ENCODE assay signal across 11 mouse cellular contexts in the genomic region with DNA sequence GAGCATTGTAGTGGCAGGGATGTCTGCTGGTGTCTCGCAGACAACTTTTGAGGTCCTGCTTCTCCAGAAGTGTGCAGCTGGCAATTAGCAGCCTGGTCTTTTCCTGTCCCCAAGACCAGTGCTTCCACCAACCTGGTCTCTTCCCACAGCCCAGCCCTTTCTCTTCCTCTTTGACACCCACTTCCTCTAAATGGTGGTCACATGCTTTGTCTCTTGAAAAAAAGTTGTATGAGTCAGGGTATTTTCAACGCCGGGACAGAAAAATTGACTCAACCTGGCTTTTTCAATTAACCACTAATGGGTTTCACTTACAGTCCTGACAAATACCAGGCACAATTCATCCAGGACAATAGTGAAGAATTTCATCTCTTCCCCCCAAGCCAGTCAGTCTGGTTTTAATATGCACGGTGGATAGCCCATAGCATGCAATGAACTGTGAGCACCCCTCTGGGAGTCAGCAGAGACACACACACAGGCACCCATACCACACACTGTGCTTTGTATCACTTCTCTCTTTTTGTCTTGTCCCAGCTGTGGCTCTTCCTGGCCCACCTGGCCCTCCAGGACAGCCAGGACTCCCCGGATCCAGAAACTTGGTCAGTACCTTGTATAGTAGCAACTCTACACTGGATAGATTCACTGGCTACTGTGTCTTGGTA. TPM values are rescaled to one million over a fixed set of nuclear protein-coding genes. Genes with fewer than 3 reads are reported as not detected.
DNase-seq lines count a peak whose midpoint lies in the region; ATAC-seq and TF ChIP-seq lines count a peak whose summit lies in the region.
"Had no signal": no experiment of that assay in that cellular context is flagged by ENCODE, and none has a peak within 500 bp of the region (broad histone marks: within the 10 kb centered on the region; RNA-seq: fewer than 3 reads in every experiment).

No protein-coding gene starts in this region.

- H3K9ac ChIP-seq in liver, postnatal 0 days (replicated peaks): no peak overlapping the region
- H3K9ac ChIP-seq in intestine, embryonic 15.5 days: no peak overlapping the region
- H3K9ac ChIP-seq: limb, embryonic 12.5 days had no signal

- no peaks in the 10 kb centered on the region for H3K36me3 ChIP-seq in liver, postnatal 0 days (replicated peaks; ENCODE audit: insufficient read depth, low read length)
- no peaks in the 10 kb centered on the region for H3K36me3 ChIP-seq in intestine, embryonic 15.5 days
- H3K36me3 ChIP-seq: limb, embryonic 12.5 days had no signal

- H3K4me3 ChIP-seq in liver, postnatal 0 days (ENCODE audit: low read depth, low read length): no peak overlapping the region
- no peak overlapping the region for H3K4me3 ChIP-seq in intestine, embryonic 15.5 days (replicated peaks)
- H3K4me3 ChIP-seq: heart, adult 2 months; limb, embryonic 12.5 days had no signal

- DNase-seq in spleen, postnatal 36 days (ENCODE audit: low spot score in 2 of 2): peak; percentile 67 to 70
- DNase-seq in spleen, adult 12 weeks (ENCODE audit: low spot score): no peak
- DNase-seq in T-cell, adult 2 months (ENCODE audit: low spot score): peak; percentile 27
- DNase-seq in liver, postnatal 0 days: no peak
- DNase-seq in thymus, postnatal 4 days: peak; percentile 50
- DNase-seq in cerebellum, adult 11 months: no peak
- DNase-seq: cerebellum, adult 9-11 months had no signal

- peak overlapping the region; percentile 62; the same call in 1 of the 2 replicates for H3K27ac ChIP-seq in liver, postnatal 0 days (ENCODE audit: low read depth)
- H3K27ac ChIP-seq in intestine, embryonic 15.5 days: no peak overlapping the region
- H3K27ac ChIP-seq: heart, adult 2 months; limb, embryonic 12.5 days had no signal

- WGBS in liver, postnatal 0 days (ENCODE audit: insufficient replicate concordance): 37% methylated on average over 5 of the region's 5 CpGs
- WGBS in intestine, embryonic 15.5 days: 66% methylated on average over 5 of the region's 5 CpGs

- no peaks in the 10 kb centered on the region for H3K27me3 ChIP-seq in liver, postnatal 0 days (ENCODE audit: insufficient read depth, low read length)
- H3K27me3 ChIP-seq in intestine, embryonic 15.5 days (replicated peaks): no peaks in the 10 kb centered on the region
- H3K27me3 ChIP-seq: limb, embryonic 12.5 days had no signal

- H3K4me2 ChIP-seq in liver, postnatal 0 days (ENCODE audit: low read depth, low read length): peak overlapping the region; percentile 35; the same call in 1 of the 2 replicates
- H3K4me2 ChIP-seq in intestine, embryonic 15.5 days (replicated peaks): no peak overlapping the region
- H3K4me2 ChIP-seq: limb, embryonic 12.5 days had no signal

- TF ChIP-seq EP300 in liver, postnatal 0 days (IDR thresholded peaks at IDR 0.05; ENCODE audit: low read depth): no peak

- TF ChIP-seq CTCF in liver, postnatal 0 days (IDR thresholded peaks at IDR 0.05; ENCODE audit: low read depth): no peak

- peaks cover 6% of the 10 kb centered on the region; the same call in 1 of the 2 replicates for H3K9me3 ChIP-seq in liver, postnatal 0 days (ENCODE audit: low read length)
- H3K9me3 ChIP-seq in intestine, embryonic 15.5 days: peaks cover 4% of the 10 kb centered on the region; the same call in 1 of the 2 replicates

- H3K4me1 ChIP-seq in liver, postnatal 0 days (ENCODE audit: insufficient read depth): peaks cover 7% of the 10 kb centered on the region
- H3K4me1 ChIP-seq in intestine, embryonic 15.5 days (replicated peaks): no peaks in the 10 kb centered on the region
- H3K4me1 ChIP-seq: limb, embryonic 12.5 days had no signal

- peak; percentile 41 for ATAC-seq in liver, postnatal 0 days
- ATAC-seq in intestine, embryonic 15.5 days: no peak
- ATAC-seq: midbrain, embryonic 16.5 days had no signal

RNA-seq across cellular contexts. Expression of a gene that starts 49.6 kb away (rescaled TPM):
- 3.7 and 5.2 TPM in 2 replicates for polyA plus RNA-seq in liver, postnatal 0 days (2015; fragmentation: Nextera tagmentation; extraction: Ambion mirVana)
- 24.3 and 28.0 TPM in 2 replicates for polyA plus RNA-seq in intestine, embryonic 15.5 days (2015; fragmentation: Nextera tagmentation; extraction: Ambion mirVana)

Comparison
In these comparisons a context has a peak if more than half of its experiments do, and no peak if none do; other contexts are left out.
1. DNase-seq: peak in spleen, postnatal 36 days (2 of 2), T-cell, adult 2 months (single experiment) and thymus, postnatal 4 days (single experiment); none in spleen, adult 12 weeks (single experiment), liver, postnatal 0 days (single experiment) and cerebellum, adult 11 months (single experiment).